In genomic region chr12:86421490-86421904, GRCm38 (mm10) we compare ENCODE assay signal across 8 mouse cellular contexts.
DNase-seq lines count a peak whose midpoint lies in the region; ATAC-seq and TF ChIP-seq lines count a peak whose summit lies in the region.

No protein-coding gene starts in this region.

- H3K36me3 ChIP-seq in forebrain, embryonic 12.5 days (replicated peaks): no peaks in the 10 kb centered on the region
- no peaks in the 10 kb centered on the region for H3K36me3 ChIP-seq in liver, embryonic 15.5 days (replicated peaks)

- ATAC-seq in forebrain, embryonic 12.5 days (ENCODE audit: low FRiP score): peak; percentile 90
- ATAC-seq in liver, embryonic 15.5 days (ENCODE audit: insufficient read depth): no peak
- no peak for ATAC-seq in inflammation-experienced regulatory T-cells, adult 6 months

- no peaks in the 10 kb centered on the region for H3K9me3 ChIP-seq in forebrain, embryonic 12.5 days
- no peaks in the 10 kb centered on the region for H3K9me3 ChIP-seq in liver, embryonic 15.5 days (replicated peaks)

- peak; percentile 33 for DNase-seq in thymus, postnatal 4 days
- DNase-seq in thymus, postnatal 14 days: no peak
- peak; percentile 49 for DNase-seq in heart, postnatal 4 days
- DNase-seq in layer of hippocampus, adult 2 months (ENCODE audit: low spot score in 2 of 2): peak; percentile 36 to 41
- DNase-seq in right cerebral cortex, adult 18-20 months: peak; percentile 40

- no peak overlapping the region for H3K27ac ChIP-seq in forebrain, embryonic 12.5 days
- 0 out of 2 replicates have a peak overlapping the region, but pooled peaks have one; percentile 32 for H3K27ac ChIP-seq in layer of hippocampus, adult 2 months
- H3K27ac ChIP-seq in liver, embryonic 15.5 days (replicated peaks): no peak overlapping the region

- H3K4me1 ChIP-seq in forebrain, embryonic 12.5 days: peaks cover 21% of the 10 kb centered on the region
- no peaks in the 10 kb centered on the region for H3K4me1 ChIP-seq in liver, embryonic 15.5 days (replicated peaks)

- peaks cover 83% of the 10 kb centered on the region for H3K27me3 ChIP-seq in forebrain, embryonic 12.5 days
- peaks cover 87% of the 10 kb centered on the region for H3K27me3 ChIP-seq in liver, embryonic 15.5 days

- under 1% methylated on average over 37 of the region's 37 CpGs for WGBS in forebrain, embryonic 12.5 days
- WGBS in liver, embryonic 15.5 days (ENCODE audit: insufficient replicate concordance): 2% methylated on average over 37 of the region's 37 CpGs

- TF ChIP-seq CTCF in layer of hippocampus, adult 2 months (conservative IDR thresholded peaks at IDR 0.05): no peak

- H3K9ac ChIP-seq in forebrain, embryonic 12.5 days: peak overlapping the region; percentile 43
- no peak overlapping the region for H3K9ac ChIP-seq in liver, embryonic 15.5 days

- peak overlapping the region; percentile 76 for H3K4me2 ChIP-seq in forebrain, embryonic 12.5 days
- H3K4me2 ChIP-seq in liver, embryonic 15.5 days: peak overlapping the region; percentile 60

- peak overlapping the region; percentile 48 for H3K4me3 ChIP-seq in forebrain, embryonic 12.5 days (replicated peaks)
- peak overlapping the region; percentile 72 for H3K4me3 ChIP-seq in layer of hippocampus, adult 2 months
- peak overlapping the region; percentile 46 for H3K4me3 ChIP-seq in liver, embryonic 15.5 days (replicated peaks)
